Mouse (Mus musculus) cerebellum, adult 2 months (tissue): ENCODE data around the gene Acp2. TPM values are rescaled to one million over a fixed set of nuclear protein-coding genes. Genes with fewer than 3 reads are reported as not detected.
A peak's percentile ranks its signal among the peaks of the same experiment; 100 is the strongest.

Source experiments
- DNase-seq, 2 experiments: peaks; one replicate each; pipeline ENCODE4 v3.0.0; 2021
- H3K27ac ChIP-seq: fragments of 200-500 bp; 2 replicates; pipeline ENCODE4 v1.5.1; 2012; ENCODE audit warnings: low read length, control low read depth, inconsistent platforms; ENCODE audit not compliant: insufficient read depth
- H3K27me3 ChIP-seq: fragments of 200-500 bp; 2 replicates; pipeline ENCODE4 v1.6.1; 2012; ENCODE audit warnings: inconsistent platforms, mild to moderate bottlenecking, low read length, moderate library complexity; ENCODE audit not compliant: control insufficient read depth, insufficient read depth
- H3K4me1 ChIP-seq: fragments of 200-500 bp; 2 replicates; pipeline ENCODE4 v1.6.1; 2011; ENCODE audit warnings: low read length; ENCODE audit not compliant: control insufficient read depth, insufficient read depth
- H3K4me3 ChIP-seq: fragments of 200-500 bp; replicated peaks from 2 replicates; pipeline ENCODE3; 2011; ENCODE audit warnings: mild to moderate bottlenecking, low read depth, low read length, control low read depth; ENCODE audit not compliant: insufficient read depth
- CTCF ChIP-seq: fragments of 200-500 bp; IDR thresholded peaks from 2 replicates; pipeline ENCODE4 v1.5.1; 2011; ENCODE audit warnings: low read depth, mild to moderate bottlenecking, control low read depth, low read length, moderate library complexity, borderline replicate concordance; ENCODE audit not compliant: insufficient read depth
- POLR2A ChIP-seq: fragments of 200-500 bp; IDR thresholded peaks from 2 replicates; pipeline ENCODE4 v1.6.1; 2011; ENCODE audit warnings: low read length, control low read depth, borderline replicate concordance; ENCODE audit not compliant: insufficient read depth
- WGBS: fragments of 180-500 bp; shearing (Covaris S2); methylation state at CpG from one replicate; pipeline ENCODE4 v1.1.7; 2018; 5-methylcytosine and 5-hydroxymethylcytosine counted together
- polyA plus RNA-seq: library from polyadenylated mRNA; depleted of rRNA; stranded (reverse); fragments of >200 nt; gene quantifications from 2 replicates; pipeline ENCODE4 v1.2.3, GENCODE M21; 2012

Gene Acp2
- polyA plus RNA-seq, 1 experiment: 35.9 TPM

- TF ChIP-seq POLR2A (peak; percentile 56; the same call in 1 of the 2 replicates), CTCF (no peak)
- DNase-seq: peak; percentile 91 to 93
- Histone ChIP-seq H3K27ac (peak overlapping the region; percentile 84), H3K4me3 (peak overlapping the region; percentile 97), H3K4me1 (peaks cover 3% of the 10 kb centered on the region; the same call in 1 of the 2 replicates), H3K27me3 (no peaks in the 10 kb centered on the region)
- 1% methylated on average over 79 of the region's 81 CpGs for WGBS
These were observed 20.1 kb upstream of the Acp2 start for GRCm38 (mm10) chr2:91182405-91183147.

- H3K4me1 ChIP-seq: peaks cover 3% of the 10 kb centered on the region; the same call in 1 of the 2 replicates
- WGBS: 0% methylated on average over 9 of the region's 9 CpGs
- no peak for TF ChIP-seq POLR2A
These were observed 19.6 kb upstream of the Acp2 start for GRCm38 (mm10) chr2:91183148-91183513.

GRCm38 (mm10) chr2:91183711-91184405 lies 18.8 kb upstream of the Acp2 start, which contains the start of gene Madd:
TSS of gene Madd (minus strand) at chr2:91183837.
- H3K4me1 ChIP-seq: peaks cover 3% of the 10 kb centered on the region; the same call in 1 of the 2 replicates
- TF ChIP-seq CTCF (no peak), POLR2A (no peak)
- no peak for DNase-seq
- peak within 1 kb of the TSS; percentile 84 for H3K27ac ChIP-seq
- H3K27me3 ChIP-seq: no peaks in the 10 kb centered on the region
- 69% methylated on average over 15 of the region's 15 CpGs for WGBS
- peak within 1 kb of the TSS; percentile 97 for H3K4me3 ChIP-seq

More at GRCm38 (mm10) chr2:91183148-91183513, 19.6 kb upstream of the Acp2 start:
- Histone ChIP-seq H3K27me3 (no peaks in the 10 kb centered on the region), H3K4me3 (peak overlapping the region; percentile 97), H3K27ac (peak overlapping the region; percentile 84)
- DNase-seq: peak; percentile 99

GRCm38 (mm10) chr2:91186208-91186607 lies 16.5 kb upstream of the Acp2 start:
- no peak for DNase-seq
- 70% methylated on average over 1 of the region's 1 CpGs for WGBS
- Histone ChIP-seq H3K27me3 (no peaks in the 10 kb centered on the region), H3K4me3 (no peak overlapping the region), H3K27ac (no peak overlapping the region), H3K4me1 (no peaks in the 10 kb centered on the region)
- TF ChIP-seq POLR2A (no peak), CTCF (no peak)

- WGBS: 54% methylated on average over 4 of the region's 4 CpGs
- Histone ChIP-seq H3K4me1 (no peaks in the 10 kb centered on the region), H3K27me3 (no peaks in the 10 kb centered on the region), H3K4me3 (no peak overlapping the region), H3K27ac (no peak overlapping the region)
- DNase-seq: no peak
- TF ChIP-seq CTCF (no peak), POLR2A (no peak)
These were observed 15.3 kb upstream of the Acp2 start for GRCm38 (mm10) chr2:91187431-91187830.

- Histone ChIP-seq H3K27me3 (no peaks in the 10 kb centered on the region), H3K4me3 (no peak overlapping the region), H3K27ac (no peak overlapping the region), H3K4me1 (peaks cover 5% of the 10 kb centered on the region; the same call in 1 of the 2 replicates)
- DNase-seq: no peak
- WGBS: 72% methylated on average over 16 of the region's 16 CpGs
- TF ChIP-seq POLR2A: no peak
- no peak for TF ChIP-seq CTCF
These were observed 12.2 kb upstream of the Acp2 start for GRCm38 (mm10) chr2:91190501-91190900.

- H3K27me3 ChIP-seq: no peaks in the 10 kb centered on the region
- H3K4me3 ChIP-seq: peak overlapping the region; percentile 64
- WGBS: 3% methylated on average over 27 of the region's 27 CpGs
- peak; percentile 72 to 73 for DNase-seq
- H3K4me1 ChIP-seq: peaks cover 5% of the 10 kb centered on the region; the same call in 1 of the 2 replicates
- H3K27ac ChIP-seq: peak overlapping the region; percentile 54
- TF ChIP-seq POLR2A: peak; percentile 29; the same call in 1 of the 2 replicates
- peak; percentile 65 for TF ChIP-seq CTCF
These were observed 7.9 kb upstream of the Acp2 start for GRCm38 (mm10) chr2:91194624-91195332.
